Mouse (Mus musculus) MEL (cell line): ENCODE measurements around the gene Calhm5. TPM values are rescaled to one million over a fixed set of nuclear protein-coding genes. Genes with fewer than 3 reads are reported as not detected.
A peak's percentile ranks its signal among the peaks of the same experiment; 100 is the strongest.

Experiments
- DNase-seq: peaks from one replicate; pipeline ENCODE4 v3.0.0; 2011; ENCODE audit warnings: low read depth, low spot score
- H3K27ac ChIP-seq: 2 replicates; pipeline ENCODE4 v1.5.1; 2012; ENCODE audit warnings: low read depth, mild to moderate bottlenecking, control low read depth, low read length, moderate library complexity; ENCODE audit not compliant: control insufficient read depth
- H3K27me3 ChIP-seq, 2 experiments: fragments of 150-350 bp in 1 of 2; sonication (generic) in 1 of 2; 2 replicates each; pipeline ENCODE4 v1.6.1; 2012; ENCODE audit warnings: low read length in 2 of 2, mild to moderate bottlenecking in 2 of 2, improper control_type of control experiment in 1 of 2, moderate library complexity in 1 of 2; ENCODE audit not compliant: insufficient read depth in 2 of 2, control insufficient read depth in 1 of 2
- H3K36me3 ChIP-seq, 2 experiments: 2 replicates each; pipeline ENCODE4 v1.6.1; 2012 to 2014; ENCODE audit warnings: low read length in 2 of 2, improper control_type of control experiment in 1 of 2, inconsistent platforms in 1 of 2, mild to moderate bottlenecking in 1 of 2; ENCODE audit not compliant: insufficient read depth in 2 of 2, control insufficient read depth in 1 of 2
- H3K4me1 ChIP-seq, 2 experiments: fragments of 150-350 bp in 1 of 2; sonication (generic) in 1 of 2; 2 replicates each; pipeline ENCODE4 v1.6.1; 2012; ENCODE audit warnings: low read length in 2 of 2, improper control_type of control experiment in 1 of 2, mild to moderate bottlenecking in 1 of 2; ENCODE audit not compliant: insufficient read depth in 2 of 2, control insufficient read depth in 1 of 2
- H3K4me3 ChIP-seq, 2 experiments: fragments of 150-350 bp in 1 of 2; sonication (generic) in 1 of 2; 2 replicates each; pipeline ENCODE4 v1.5.1; 2012; ENCODE audit warnings: low read depth in 2 of 2, low read length in 2 of 2, mild to moderate bottlenecking in 2 of 2, moderate library complexity in 2 of 2, control low read depth in 1 of 2, improper control_type of control experiment in 1 of 2; ENCODE audit not compliant: control insufficient read depth in 1 of 2, insufficient read depth in 1 of 2
- H3K79me2 ChIP-seq: 2 replicates; pipeline ENCODE4 v1.6.1; 2012; ENCODE audit warnings: mild to moderate bottlenecking, low read length, moderate library complexity; ENCODE audit not compliant: control insufficient read depth, poor library complexity, insufficient read depth
- H3K9ac ChIP-seq: 2 replicates; pipeline ENCODE4 v1.6.1; 2012; ENCODE audit warnings: low read depth, mild to moderate bottlenecking, control low read depth, low read length, moderate library complexity; ENCODE audit not compliant: control insufficient read depth, poor library complexity, severe bottlenecking
- H3K9me3 ChIP-seq: fragments of 150-350 bp; sonication (generic); replicated peaks from 2 replicates; pipeline ENCODE4 v1.6.1; 2012; ENCODE audit warnings: mild to moderate bottlenecking, low read length, improper control_type of control experiment, moderate library complexity; ENCODE audit not compliant: insufficient read depth
- BHLHE40 ChIP-seq: IDR thresholded peaks from 2 replicates; pipeline ENCODE4 v1.6.1; 2012; ENCODE audit warnings: low read depth, mild to moderate bottlenecking, inconsistent platforms, low read length, improper control_type of control experiment, borderline replicate concordance
- CHD1 ChIP-seq: IDR thresholded peaks from 2 replicates; pipeline ENCODE4 v1.6.1; 2012; ENCODE audit warnings: low read depth, mild to moderate bottlenecking, inconsistent platforms, low read length, improper control_type of control experiment
- E2F4 ChIP-seq: IDR thresholded peaks from 2 replicates; pipeline ENCODE4 v1.6.1; 2011; ENCODE audit warnings: low read depth, low read length, improper control_type of control experiment, borderline replicate concordance
- EP300 ChIP-seq, 2 experiments: IDR thresholded peaks; 2 replicates each; pipeline ENCODE4 v1.6.1; 2011; ENCODE audit warnings: improper control_type of control experiment in 2 of 2, low read length in 2 of 2, low read depth in 1 of 2, mild to moderate bottlenecking in 1 of 2
- GATA1 ChIP-seq: IDR thresholded peaks from 2 replicates; pipeline ENCODE4 v1.6.1; 2011; ENCODE audit warnings: low read depth, low read length, improper control_type of control experiment
- HCFC1 ChIP-seq: IDR thresholded peaks from 2 replicates; pipeline ENCODE4 v1.6.1; 2012; ENCODE audit warnings: low read depth, mild to moderate bottlenecking, inconsistent platforms, low read length, improper control_type of control experiment, moderate library complexity
- JUND ChIP-seq: IDR thresholded peaks from 2 replicates; pipeline ENCODE4 v1.6.1; 2011; ENCODE audit warnings: low read depth, mild to moderate bottlenecking, improper control_type of control experiment, low read length
- MAZ ChIP-seq: IDR thresholded peaks from 2 replicates; pipeline ENCODE4 v1.6.1; 2012; ENCODE audit warnings: low read depth, mild to moderate bottlenecking, inconsistent platforms, low read length, improper control_type of control experiment
- MEF2A ChIP-seq: IDR thresholded peaks from 2 replicates; pipeline ENCODE4 v1.6.1; 2014; ENCODE audit warnings: low read depth, mild to moderate bottlenecking, inconsistent platforms, low read length, improper control_type of control experiment; ENCODE audit not compliant: poor library complexity, insufficient replicate concordance, severe bottlenecking; ENCODE audit errors: extremely low read depth
- MXI1 ChIP-seq: IDR thresholded peaks from 2 replicates; pipeline ENCODE4 v1.6.1; 2011; ENCODE audit warnings: mild to moderate bottlenecking, low read depth, low read length, improper control_type of control experiment
- NELFE ChIP-seq: IDR thresholded peaks from 2 replicates; pipeline ENCODE4 v1.6.1; 2011; ENCODE audit warnings: low read depth, low read length, improper control_type of control experiment
- POLR2AphosphoS5 ChIP-seq: IDR thresholded peaks from 2 replicates; pipeline ENCODE4 v1.6.1; 2012; ENCODE audit warnings: low read depth, borderline replicate concordance, mild to moderate bottlenecking, inconsistent platforms, low read length, moderate library complexity, mixed read lengths
- RCOR1 ChIP-seq: IDR thresholded peaks from 2 replicates; pipeline ENCODE4 v1.6.1; 2012; ENCODE audit warnings: low read depth, mild to moderate bottlenecking, inconsistent platforms, low read length, improper control_type of control experiment
- SIN3A ChIP-seq: IDR thresholded peaks from 2 replicates; pipeline ENCODE4 v1.6.1; 2012; ENCODE audit warnings: low read length, improper control_type of control experiment, inconsistent platforms
- TBP ChIP-seq: IDR thresholded peaks from 2 replicates; pipeline ENCODE4 v1.8.0; 2011; ENCODE audit warnings: low read depth, low read length, improper control_type of control experiment
- UBTF ChIP-seq: IDR thresholded peaks from 2 replicates; pipeline ENCODE4 v1.6.1; 2012; ENCODE audit warnings: low read depth, mild to moderate bottlenecking, inconsistent platforms, low read length, improper control_type of control experiment, moderate library complexity, borderline replicate concordance; ENCODE audit not compliant: insufficient read depth
- USF2 ChIP-seq, 2 experiments: IDR thresholded peaks; 2 replicates each; pipeline ENCODE4 v1.6.1; 2011 to 2012; ENCODE audit warnings: improper control_type of control experiment in 2 of 2, low read length in 2 of 2, borderline replicate concordance in 1 of 2, inconsistent platforms in 1 of 2, low read depth in 1 of 2, mild to moderate bottlenecking in 1 of 2; ENCODE audit not compliant: insufficient read depth in 1 of 2
- ZC3H11A ChIP-seq: IDR thresholded peaks from 2 replicates; pipeline ENCODE4 v1.6.1; 2012; ENCODE audit warnings: low read depth, mild to moderate bottlenecking, inconsistent platforms, low read length, improper control_type of control experiment
- ZMIZ1 ChIP-seq: IDR thresholded peaks from 2 replicates; pipeline ENCODE4 v1.6.1; 2012; ENCODE audit warnings: low read depth, mild to moderate bottlenecking, inconsistent platforms, low read length, improper control_type of control experiment, moderate library complexity
- ZNF384 ChIP-seq: IDR thresholded peaks from 2 replicates; pipeline ENCODE4 v1.6.1; 2012; ENCODE audit warnings: low read depth, mild to moderate bottlenecking, inconsistent platforms, low read length, improper control_type of control experiment
- polyA plus RNA-seq, 2 experiments: library from polyadenylated mRNA; stranded (reverse) in 1 of 2; unstranded in 1 of 2; fragments of >175 nt in 1 of 2; fragments of >200 nt in 1 of 2; gene quantifications; 2 replicates each; pipeline versions ENCODE4 v1.2.1 to v1.2.4; 2012; ENCODE audit warnings: low replicate concordance in 2 of 2, low read depth in 1 of 2; ENCODE audit not compliant: insufficient read length in 2 of 2, insufficient read depth in 1 of 2, missing spikeins in 1 of 2
- total RNA-seq: library from RNA; depleted of rRNA; stranded (reverse); fragments of 300-350 nt; gene quantifications from 2 replicates; pipeline ENCODE4 v1.2.3, GENCODE M21; 2012

Calhm5 gene
- total and polyA plus RNA-seq, 3 experiments: not detected

GRCm38 (mm10) chr10:34066591-34066990 lies 29.7 kb downstream of the Calhm5 start:
- Histone ChIP-seq H3K79me2 (no peaks in the 10 kb centered on the region), H3K9ac (no peak overlapping the region), H3K27me3 (no peaks in the 10 kb centered on the region; a peak in 1 of 4 replicates), H3K9me3 (no peaks in the 10 kb centered on the region), H3K27ac (no peak overlapping the region), H3K36me3 (no peaks in the 10 kb centered on the region), H3K4me1 (no peaks in the 10 kb centered on the region; a peak in 1 of 4 replicates), H3K4me3 (no peak overlapping the region)
- DNase-seq: no peak
- TF ChIP-seq HCFC1 (no peak), UBTF (no peak), MXI1 (no peak)

- Histone ChIP-seq H3K4me3 (no peak overlapping the region), H3K9me3 (no peaks in the 10 kb centered on the region), H3K9ac (no peak overlapping the region), H3K27ac (no peak overlapping the region), H3K27me3 (no peaks in the 10 kb centered on the region; a peak in 1 of 4 replicates), H3K79me2 (no peaks in the 10 kb centered on the region), H3K4me1 (no peaks in the 10 kb centered on the region), H3K36me3 (no peaks in the 10 kb centered on the region)
- DNase-seq: peak; percentile 7
- TF ChIP-seq MXI1 (no peak), ZC3H11A (no peak)
Measured at GRCm38 (mm10) chr10:34053987-34054386, 42.3 kb downstream of the Calhm5 start.

- no peak within 1 kb of the TSS for H3K27ac ChIP-seq
- no peak within 1 kb of the TSS for H3K4me3 ChIP-seq
- no peaks in the 10 kb centered on the region for H3K4me1 ChIP-seq
- no peaks in the 10 kb centered on the region for H3K9me3 ChIP-seq
- no peak for TF ChIP-seq HCFC1
- no peak for TF ChIP-seq JUND
- TF ChIP-seq EP300 (IDR thresholded peaks at IDR 0.05; ENCODE audit: low read depth in 1 of 2, low read length in 2 of 2): no peak
- TF ChIP-seq TBP: no peak
- no peak for TF ChIP-seq CHD1
- no peak for TF ChIP-seq NELFE
- TF ChIP-seq POLR2AphosphoS5: no peak
- TF ChIP-seq MAZ: no peak
- no peak for TF ChIP-seq MEF2A
- TF ChIP-seq BHLHE40: no peak
- TF ChIP-seq GATA1: no peak
- TF ChIP-seq USF2 (IDR thresholded peaks at IDR 0.05; ENCODE audit: borderline replicate concordance in 1 of 2, insufficient read depth in 1 of 2, low read depth in 1 of 2, low read length in 2 of 2): no peak
- no peak for TF ChIP-seq ZNF384
- TF ChIP-seq ZMIZ1: no peak
- TF ChIP-seq UBTF: no peak
- no peak for TF ChIP-seq SIN3A
- no peak for TF ChIP-seq ZC3H11A
- no peak for TF ChIP-seq RCOR1
- no peak for TF ChIP-seq E2F4
- H3K9ac ChIP-seq: no peak within 1 kb of the TSS
- no peaks in the 10 kb centered on the region for H3K36me3 ChIP-seq
- no peaks in the 10 kb centered on the region for H3K79me2 ChIP-seq
- DNase-seq: no peak
- peaks cover 0 to 1% of the 10 kb centered on the region in 2 experiments; a peak in 2 of 4 replicates for H3K27me3 ChIP-seq
Measured at GRCm38 (mm10) chr10:34044210-34044609, 52.1 kb downstream of the Calhm5 start, which contains the start of gene Calhm4. Calhm4 (minus strand) TSS chr10:34044310.
